Mouse (Mus musculus): Measurements from ENCODE around the gene Taf3. TPM values are rescaled to one million over a fixed set of nuclear protein-coding genes. Genes with fewer than 3 reads are reported as not detected.

Taf3 gene
- 10 to 100 TPM; 12.7 to 19.0 (median 17.6) TPM for polyA plus RNA-seq (2017; shearing (Covaris generic))

- ATAC-seq: peak; percentile 96
Observed at GRCm38 (mm10) chr2:10048461-10048860, at the start of gene Taf3. Taf3 (minus strand) TSS chr2:10048596.

GRCm38 (mm10) chr2:10094327-10095100 lies 46.1 kb upstream of the Taf3 start:
- no peak for ATAC-seq

- ATAC-seq: no peak
Observed at GRCm38 (mm10) chr2:10087256-10087850, 39.0 kb upstream of the Taf3 start.

GRCm38 (mm10) chr2:10082737-10083136 lies 34.3 kb upstream of the Taf3 start:
- no peak for ATAC-seq

- no peak for ATAC-seq
Observed at GRCm38 (mm10) chr2:10081453-10082080, 33.2 kb upstream of the Taf3 start.

- ATAC-seq: peak; percentile 97
Observed at GRCm38 (mm10) chr2:10080310-10081010, 32.1 kb upstream of the Taf3 start, which contains the start of the genes Atp5c1 and Kin. Atp5c1 (minus strand) TSS chr2:10080510. Kin (plus strand) TSS chr2:10080593.

- peak; percentile 51 for ATAC-seq
Observed at GRCm38 (mm10) chr2:10079745-10080309, 31.4 kb upstream of the Taf3 start.

GRCm38 (mm10) chr2:10076675-10077074 lies 28.3 kb upstream of the Taf3 start:
- ATAC-seq: no peak

- ATAC-seq: no peak
Observed at GRCm38 (mm10) chr2:10074470-10074869, 26.1 kb upstream of the Taf3 start.

GRCm38 (mm10) chr2:10071751-10072150 lies 23.4 kb upstream of the Taf3 start:
- no peak for ATAC-seq

GRCm38 (mm10) chr2:10058836-10059235 lies 10.4 kb upstream of the Taf3 start:
- ATAC-seq: no peak

- ATAC-seq: no peak
Observed at GRCm38 (mm10) chr2:10051996-10052395, 3.6 kb upstream of the Taf3 start.

- ATAC-seq: no peak
Observed at GRCm38 (mm10) chr2:10050878-10051277, 2.5 kb upstream of the Taf3 start.

GRCm38 (mm10) chr2:10049456-10049855 lies 1.1 kb upstream of the Taf3 start:
- ATAC-seq: no peak

GRCm38 (mm10) chr2:10047758-10048436 lies 499 bp downstream of the Taf3 start:
- peak; percentile 26 for ATAC-seq

- no peak for ATAC-seq
Observed at GRCm38 (mm10) chr2:10034976-10035375, 13.4 kb downstream of the Taf3 start.

- no peak for ATAC-seq
Observed at GRCm38 (mm10) chr2:10033684-10034083, 14.7 kb downstream of the Taf3 start.

- ATAC-seq: no peak
Observed at GRCm38 (mm10) chr2:10029755-10030154, 18.6 kb downstream of the Taf3 start.

GRCm38 (mm10) chr2:10024264-10024663 lies 24.1 kb downstream of the Taf3 start:
- ATAC-seq: peak; percentile 76

- no peak for ATAC-seq
Observed at GRCm38 (mm10) chr2:10021296-10021695, 27.1 kb downstream of the Taf3 start.

GRCm38 (mm10) chr2:10014951-10015635 lies 33.3 kb downstream of the Taf3 start:
- ATAC-seq: no peak
